In the genomic region with DNA sequence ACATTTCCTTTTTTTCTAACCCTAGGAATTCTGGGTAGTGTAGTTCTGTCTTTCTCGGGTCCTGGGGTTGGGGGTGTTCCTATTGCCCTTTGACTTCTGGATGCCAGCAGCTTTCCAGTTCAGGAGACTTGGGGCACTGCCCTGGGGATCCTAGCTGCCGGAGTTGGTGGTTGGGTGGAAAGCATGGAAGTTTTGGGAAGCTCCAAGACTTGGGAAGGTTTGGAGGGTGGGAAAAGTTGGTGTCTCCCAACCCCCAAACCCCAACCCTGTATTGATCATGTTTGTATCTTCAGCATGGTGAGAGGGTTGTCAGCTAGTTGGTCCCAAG, we compare ENCODE assay signal across 8 mouse cellular contexts. TPM values are rescaled to one million over a fixed set of nuclear protein-coding genes. Genes with fewer than 3 reads are reported as not detected.
A peak's percentile ranks its signal among the peaks of the same experiment; 100 is the strongest.
DNase-seq lines count a peak whose midpoint lies in the region; ATAC-seq and TF ChIP-seq lines count a peak whose summit lies in the region.

No protein-coding gene starts in this region.

- peaks cover 31% of the 10 kb centered on the region for H3K79me2 ChIP-seq in macrophage (ENCODE audit: inconsistent target)

- ATAC-seq in cerebellum, adult (ENCODE audit: insufficient number of reproducible peaks, low FRiP score, low TSS enrichment): 0 out of 2 replicates have a peak, but pooled peaks have one; percentile 23
- no peak for ATAC-seq in G1E (ENCODE audit: extremely low read depth, insufficient number of reproducible peaks, low FRiP score, poor library complexity, severe bottlenecking)
- no peak for ATAC-seq in heart, postnatal 0 days (ENCODE audit: insufficient read depth, low read depth)
- ATAC-seq in megakaryocyte-erythroid progenitor cell, adult 5-6 weeks (replicated peaks; ENCODE audit: low FRiP score, low TSS enrichment, poor library complexity, severe bottlenecking): no peak

- peak overlapping the region; percentile 97 for H3K4me2 ChIP-seq in heart, postnatal 0 days (ENCODE audit: low read depth, low read length)

- no peaks in the 10 kb centered on the region for H3K36me3 ChIP-seq in G1E (replicated peaks)
- no peaks in the 10 kb centered on the region for H3K36me3 ChIP-seq in heart, postnatal 0 days (replicated peaks; ENCODE audit: control insufficient read depth, insufficient read depth, low read length)
- no peaks in the 10 kb centered on the region for H3K36me3 ChIP-seq in macrophage (ENCODE audit: inconsistent target)

- H3K27ac ChIP-seq in heart, postnatal 0 days (ENCODE audit: low read depth): no peak overlapping the region
- no peak overlapping the region for H3K27ac ChIP-seq in macrophage

- no peak for DNase-seq in cerebellum, adult 11-12 months
- no peak for DNase-seq in G1E (ENCODE audit: low spot score)
- no peak for DNase-seq in heart, postnatal 0 days (ENCODE audit: low spot score)
- no peak for DNase-seq in adrenal gland, postnatal 36 days
- DNase-seq in kidney, adult 18-20 months: no peak

- WGBS in heart, postnatal 0 days: 26% methylated on average over 2 of the region's 2 CpGs
- WGBS in macrophage (ENCODE audit: missing documents): 52% methylated on average over 2 of the region's 2 CpGs

- peak overlapping the region; percentile 71; the same call in 1 of the 2 replicates for H3K4me3 ChIP-seq in G1E (ENCODE audit: low read depth, low read length)
- H3K4me3 ChIP-seq in heart, postnatal 0 days (ENCODE audit: low read depth, low read length): peak overlapping the region; percentile 67
- H3K4me3 ChIP-seq in macrophage (ENCODE audit: inconsistent target): peak overlapping the region; percentile 6; the same call in 1 of the 2 replicates

- peak overlapping the region; percentile 73; the same call in 1 of the 2 replicates for H3K9ac ChIP-seq in heart, postnatal 0 days (replicated peaks; ENCODE audit: low read depth, low read length)

- no peak for TF ChIP-seq EP300 in heart, postnatal 0 days (IDR thresholded peaks at IDR 0.05; ENCODE audit: low read depth)

- H3K4me1 ChIP-seq in G1E (ENCODE audit: insufficient read depth, low read depth, low read length): peaks cover 42% of the 10 kb centered on the region
- H3K4me1 ChIP-seq in heart, postnatal 0 days (ENCODE audit: control insufficient read depth, insufficient read depth): peaks cover 24% of the 10 kb centered on the region

- peaks cover 71% of the 10 kb centered on the region for H3K27me3 ChIP-seq in G1E (ENCODE audit: insufficient read depth, low read length)
- H3K27me3 ChIP-seq in heart, postnatal 0 days (ENCODE audit: control insufficient read depth, insufficient read depth, low read length): no peaks in the 10 kb centered on the region

- no peak for TF ChIP-seq CTCF in G1E (IDR thresholded peaks at IDR 0.05; ENCODE audit: low read depth, low read length)
- no peak for TF ChIP-seq CTCF in heart, postnatal 0 days (IDR thresholded peaks at IDR 0.05; ENCODE audit: low read depth)

- H3K9me3 ChIP-seq in G1E (replicated peaks): peaks cover 11% of the 10 kb centered on the region
- no peaks in the 10 kb centered on the region for H3K9me3 ChIP-seq in heart, postnatal 0 days (replicated peaks; ENCODE audit: control insufficient read depth, low read length)

RNA-seq across cellular contexts. Expression of a gene that starts 0.2 kb away (rescaled TPM):
- 21.7 and 24.7 TPM in 2 replicates for total RNA-seq in G1E (2014; fragmentation: Nextera tagmentation)
- 25.3 and 27.4 TPM in 2 replicates for total RNA-seq in G1E (2017)
- polyA plus RNA-seq in G1E (2012): 49.2 and 54.5 TPM in 2 replicates
- total RNA-seq in heart, postnatal 0 days (2014; rRNA removed; ENCODE audit: low replicate concordance): 28.7 and 34.9 TPM in 2 replicates
- polyA plus RNA-seq in heart, postnatal 0 days (2015; fragmentation: Nextera tagmentation; extraction: Ambion mirVana): 14.6 and 18.0 TPM in 2 replicates
- total RNA-seq in macrophage (2018; cell fraction: chromatin; rRNA removed): 10 to 100 TPM in 8 of 26 experiments, 1 to 10 TPM in 16, under 1 TPM in 2; 0.70 to 26.2 (median 3.7) TPM
- 10 to 100 TPM in 17 of 26 experiments, 1 to 10 TPM in 9; 1.8 to 25.9 (median 15.3) TPM for total RNA-seq in macrophage (2018; cell fraction: cytosol; rRNA removed)
- 10 to 100 TPM in 12 of 26 experiments, 1 to 10 TPM in 14; 1.5 to 35.6 (median 8.6) TPM for total RNA-seq in macrophage (2018; cell fraction: nucleus; rRNA removed)
- polyA plus RNA-seq in macrophage (2018): 12.7 to 16.8 TPM (median 14.3 TPM) in 3 replicates
- 24.9 and 30.2 TPM in 2 replicates for total RNA-seq in megakaryocyte-erythroid progenitor cell, adult 5-6 weeks (2014; fragmentation: Nextera tagmentation)
- total RNA-seq in megakaryocyte-erythroid progenitor cell, adult 5-6 weeks (2017): 17.4 and 23.4 TPM in 2 replicates
- 1 to 10 TPM in 1 of 2 experiments, under 1 TPM in 1; 0.89 to 4.2 TPM for total RNA-seq in adrenal gland, postnatal 36 days (2021)

RNA-seq across cellular contexts. Expression of a gene that starts 10.5 kb away (rescaled TPM):
- total RNA-seq in G1E (2014; fragmentation: Nextera tagmentation) (not detected in 2 replicates), G1E (2017) (0.41 and 0.44 TPM in 2 replicates)
- polyA plus RNA-seq in G1E (2012) (0.42 and 0.44 TPM in 2 replicates), macrophage (2018) (0.75 to 1.4 TPM (median 0.87 TPM) in 3 replicates)
- 30.7 and 56.3 TPM in 2 replicates for total RNA-seq in heart, postnatal 0 days (2014; rRNA removed; ENCODE audit: low replicate concordance)
- polyA plus RNA-seq in heart, postnatal 0 days (2015; fragmentation: Nextera tagmentation; extraction: Ambion mirVana): 23.4 and 24.0 TPM in 2 replicates
- total RNA-seq in macrophage (2018; cell fraction: chromatin; rRNA removed): 1 to 10 TPM in 7 of 26 experiments, under 1 TPM in 8, not detected in 11; 0.36 to 3.1 (median 0.80) TPM
- total RNA-seq in macrophage (2018; cell fraction: cytosol; rRNA removed): 1 to 10 TPM in 15 of 26 experiments, under 1 TPM in 11; 0.19 to 1.8 (median 1.3) TPM
- total RNA-seq in macrophage (2018; cell fraction: nucleus; rRNA removed): 1 to 10 TPM in 10 of 26 experiments, under 1 TPM in 11, not detected in 5; 0.42 to 2.0 (median 0.98) TPM
- 1.4 and 2.5 TPM in 2 replicates for total RNA-seq in megakaryocyte-erythroid progenitor cell, adult 5-6 weeks (2014; fragmentation: Nextera tagmentation)
- 0.65 TPM in 1 of 2 replicates, not detected in the other for total RNA-seq in megakaryocyte-erythroid progenitor cell, adult 5-6 weeks (2017)
- 1 to 10 TPM; 3.5 to 5.3 TPM for total RNA-seq in adrenal gland, postnatal 36 days (2021)

Comparison
In these comparisons a context has a peak if more than half of its experiments do, and no peak if none do; other contexts are left out.
1. H3K4me3 ChIP-seq: peak in every context shown above with its lines; median percentile 71 in G1E; 67 in heart, postnatal 0 days; 6 in macrophage.